Mouse (Mus musculus) lung, adult 18-20 months (tissue): ENCODE results near the gene Fto.

Experiments
- DNase-seq, 2 experiments: peaks; one replicate each; pipeline ENCODE4 v3.0.0; 2022; ENCODE audit warnings: mixed read lengths in 2 of 2

The Fto gene

DNA sequence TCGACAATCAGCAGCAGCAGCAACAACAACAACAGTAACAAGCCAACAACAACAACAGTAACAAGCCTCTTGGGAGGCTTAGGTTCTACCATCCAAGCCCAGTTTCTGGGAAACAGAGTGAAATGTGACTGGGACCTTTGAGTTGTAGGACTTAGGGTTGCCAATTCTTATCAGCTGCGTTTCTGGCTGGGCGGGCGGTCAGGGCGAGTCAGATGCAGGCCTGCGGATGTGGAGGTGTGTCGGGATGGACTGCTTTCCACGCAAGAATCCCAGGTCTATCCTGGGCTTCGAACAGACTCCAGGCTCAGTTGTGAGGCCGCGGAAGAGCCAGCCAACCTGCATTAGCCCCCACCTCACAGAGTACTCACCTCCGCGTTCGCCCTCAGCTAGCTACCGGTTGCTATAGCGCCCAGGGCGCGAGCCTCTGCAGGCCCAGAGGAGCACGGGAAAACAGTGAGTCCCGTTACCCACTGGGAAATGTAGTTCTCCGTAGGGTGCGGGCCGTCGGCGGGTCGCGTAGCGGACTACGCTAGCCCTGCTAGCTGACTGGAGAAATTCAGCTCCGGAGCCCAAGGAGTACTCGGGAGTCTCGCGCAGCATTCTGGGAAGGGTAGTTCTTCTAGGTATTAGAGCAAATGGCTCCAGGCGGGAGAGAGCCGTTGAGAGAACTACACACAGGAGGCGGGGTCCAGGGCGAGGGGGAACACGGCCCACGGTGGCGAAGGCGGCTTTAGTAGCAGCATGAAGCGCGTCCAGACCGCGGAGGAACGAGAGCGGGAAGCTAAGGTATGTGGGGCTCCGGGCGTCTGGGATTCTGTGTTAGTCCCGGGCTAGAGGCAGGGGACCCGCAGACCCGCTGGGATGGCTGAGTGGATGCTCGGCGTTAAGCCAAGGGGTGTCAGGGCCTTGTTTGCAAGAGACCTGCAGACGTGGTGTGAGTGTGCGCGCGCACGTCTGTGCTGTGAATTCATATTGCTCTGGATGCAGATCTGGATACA lies at the start of gene Fto, which contains the start of gene Rpgrip1l:
Gene Fto (plus strand): TSS at position 691 of the 998 bp plus-strand sequence.
Gene Rpgrip1l (minus strand): TSS at position 428 of the 998 bp plus-strand sequence.
- peak; percentile 98 to 99 for DNase-seq

DNA sequence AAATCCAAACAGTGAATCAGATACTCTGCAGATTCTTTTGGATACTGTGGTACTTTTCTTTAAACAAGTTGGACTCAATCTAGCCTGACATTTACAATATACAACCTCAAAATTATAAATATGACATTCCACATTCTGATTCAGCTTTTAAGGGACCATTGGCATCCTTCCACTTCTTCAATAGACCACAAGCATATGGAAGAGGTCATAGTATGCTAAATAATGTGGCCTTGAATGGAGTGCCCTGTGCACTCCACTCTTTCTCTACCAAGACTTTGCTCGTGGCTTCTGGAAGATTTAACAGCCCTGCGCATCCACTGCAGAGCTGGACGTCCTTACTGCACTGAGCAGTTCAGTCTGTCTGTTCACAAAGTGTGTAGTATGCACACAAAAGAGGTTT lies 49.4 kb upstream of the Fto start:
- no peak for DNase-seq

DNA sequence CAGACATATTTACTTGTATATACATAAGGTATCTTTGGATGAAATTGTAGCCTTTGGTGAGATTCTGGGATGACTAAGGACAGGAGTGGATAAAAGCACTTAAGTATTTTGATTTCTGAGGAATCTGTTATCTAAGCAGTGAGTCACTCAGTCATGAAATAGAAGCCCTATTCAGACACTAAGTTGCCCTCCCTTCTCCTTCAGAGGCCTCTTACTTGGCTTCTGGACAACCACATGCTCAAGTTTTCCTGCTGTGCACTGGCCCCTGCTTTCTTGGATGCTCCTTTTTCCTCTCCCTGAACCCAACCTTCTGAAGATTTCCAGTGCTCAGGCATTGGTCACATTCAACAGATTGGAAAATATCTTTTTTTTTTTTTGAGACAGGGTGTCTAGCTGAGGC lies 48.8 kb upstream of the Fto start:
- no peak for DNase-seq

DNA sequence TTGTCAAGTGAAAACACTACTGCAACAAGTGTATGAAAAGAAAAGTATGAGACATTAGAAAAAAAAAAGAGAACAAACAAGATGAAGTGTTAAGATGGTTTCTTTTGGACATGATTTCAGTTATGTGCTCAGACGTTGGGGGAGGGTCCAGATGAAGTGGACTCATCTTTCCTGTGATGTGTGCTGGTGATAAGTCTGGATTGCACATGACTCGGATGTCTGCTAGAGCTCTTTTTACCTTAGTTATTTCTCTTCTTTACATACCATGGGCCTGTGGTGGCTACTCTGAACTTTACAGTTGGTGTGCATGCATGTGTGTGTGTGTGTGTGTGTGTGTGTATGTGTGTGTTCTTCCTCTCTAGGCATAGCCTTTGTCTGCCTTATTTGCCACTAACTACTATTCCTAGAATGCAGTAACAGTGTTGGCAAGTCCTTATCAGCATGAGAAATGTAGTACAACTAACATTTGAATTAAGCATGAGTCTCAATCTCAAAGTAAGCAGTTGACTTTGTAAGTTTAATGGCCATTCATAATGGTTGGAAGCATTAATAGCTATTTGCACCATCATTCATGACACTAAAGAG lies 43.9 kb upstream of the Fto start:
- no peak for DNase-seq

DNA sequence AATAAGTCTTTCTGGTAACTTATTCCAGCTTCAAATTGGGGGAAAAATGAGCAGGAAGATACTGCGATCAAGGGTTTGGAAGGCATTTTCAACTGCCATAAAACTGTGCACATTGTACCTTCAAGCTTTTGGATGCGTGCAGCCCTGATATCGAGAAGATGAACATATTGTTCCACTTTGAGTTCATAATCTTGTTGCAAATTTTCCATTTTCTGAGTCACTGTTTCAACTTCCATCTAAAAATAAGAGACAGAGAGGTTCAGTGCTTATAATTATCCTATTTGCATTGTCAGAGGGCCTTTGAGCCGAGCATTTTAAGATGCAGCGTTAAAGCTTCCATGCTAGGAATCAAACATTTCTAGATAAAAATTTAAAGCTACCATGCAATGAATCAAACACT lies 39.8 kb upstream of the Fto start:
- DNase-seq: no peak

DNA sequence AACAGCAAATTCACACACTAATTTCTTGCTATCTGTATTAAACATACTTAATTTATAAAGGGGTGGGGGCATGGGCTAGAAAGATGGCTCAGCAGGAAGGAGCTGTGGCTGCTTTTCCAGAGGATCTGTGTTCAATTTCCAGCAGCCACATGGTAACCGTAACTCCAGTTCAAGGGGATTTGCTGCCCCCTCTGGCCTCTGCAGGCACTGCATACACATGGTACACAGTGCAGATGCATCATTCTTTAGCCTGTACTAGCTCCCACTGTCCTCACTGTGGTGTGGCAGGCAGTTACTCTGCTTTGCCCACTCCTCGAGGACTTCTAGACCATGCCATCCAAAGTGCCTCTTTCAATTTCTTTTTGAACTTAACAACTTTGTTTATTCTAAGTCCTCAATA lies 37.0 kb upstream of the Fto start:
- no peak for DNase-seq

DNA sequence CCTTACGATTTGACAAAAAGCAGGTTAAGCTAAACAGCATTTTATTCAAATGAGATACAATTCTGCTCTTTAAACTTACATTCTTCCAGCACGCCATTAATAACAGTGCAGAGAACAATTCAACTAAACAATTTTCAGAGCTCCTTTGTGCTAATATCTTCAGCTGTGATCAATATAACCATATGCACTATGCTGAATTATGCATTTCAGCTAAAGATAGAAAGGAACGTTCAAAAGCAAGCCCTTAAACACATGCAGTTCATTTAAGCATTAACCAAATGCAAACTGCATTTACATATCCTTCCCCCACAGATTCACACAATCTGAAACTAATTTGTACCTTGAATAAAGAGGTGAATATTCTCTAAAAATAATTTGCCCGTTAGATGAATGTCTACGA lies 35.3 kb upstream of the Fto start:
- no peak for DNase-seq

DNA sequence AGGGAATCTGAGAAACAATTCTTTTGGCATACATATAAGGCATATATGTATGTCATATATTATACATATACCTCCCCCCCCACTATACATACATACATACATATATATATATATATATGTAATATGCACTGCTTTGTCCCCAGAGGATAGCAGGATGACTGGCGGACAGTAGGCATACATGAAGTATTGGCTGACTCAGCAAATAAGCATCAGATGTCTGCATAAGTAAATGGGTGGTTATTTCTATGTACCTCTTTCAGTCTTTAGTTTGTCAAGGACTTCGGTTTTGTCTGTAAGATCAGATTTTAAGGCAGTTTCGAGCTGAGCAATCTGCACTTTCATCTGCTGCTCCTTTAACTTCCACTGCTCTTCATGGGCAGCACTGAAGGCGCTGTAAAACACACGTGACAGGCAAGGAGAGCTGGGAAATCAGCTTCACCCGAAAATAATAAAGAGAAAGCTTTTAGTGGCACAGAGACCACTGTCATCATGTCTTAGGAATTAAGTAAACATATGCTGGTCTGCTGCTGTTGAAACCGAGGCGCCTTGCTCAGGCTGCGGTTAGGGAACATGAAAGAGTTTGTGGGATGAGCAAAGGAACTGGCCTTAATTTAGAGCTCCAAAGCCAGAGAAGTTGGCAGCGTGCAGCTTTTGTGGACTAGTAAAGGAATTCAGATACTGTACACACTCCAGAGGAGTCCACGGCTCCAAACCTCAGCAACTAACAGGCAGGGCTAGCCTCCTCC lies 32.7 kb upstream of the Fto start:
- peak; percentile 12 to 36 for DNase-seq

DNA sequence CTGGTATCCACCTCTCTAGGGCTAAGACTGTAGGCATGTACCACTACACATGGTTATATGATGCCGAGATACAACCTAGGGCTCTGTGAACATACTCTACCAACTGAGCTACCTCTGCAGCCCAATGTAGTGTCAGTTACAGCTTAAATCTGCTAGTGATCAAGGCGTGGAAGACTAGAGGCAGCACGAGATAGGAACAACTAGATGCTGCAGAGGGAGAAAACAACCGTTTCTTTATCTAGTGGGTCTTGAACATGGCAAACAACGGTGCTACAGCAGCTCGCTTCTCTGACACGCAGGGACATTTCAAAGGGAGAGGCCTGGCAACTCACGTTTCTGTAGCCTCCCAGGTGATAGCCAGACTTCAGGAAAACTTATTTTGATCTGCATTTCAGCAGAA lies 31.8 kb upstream of the Fto start:
- DNase-seq: no peak

DNA sequence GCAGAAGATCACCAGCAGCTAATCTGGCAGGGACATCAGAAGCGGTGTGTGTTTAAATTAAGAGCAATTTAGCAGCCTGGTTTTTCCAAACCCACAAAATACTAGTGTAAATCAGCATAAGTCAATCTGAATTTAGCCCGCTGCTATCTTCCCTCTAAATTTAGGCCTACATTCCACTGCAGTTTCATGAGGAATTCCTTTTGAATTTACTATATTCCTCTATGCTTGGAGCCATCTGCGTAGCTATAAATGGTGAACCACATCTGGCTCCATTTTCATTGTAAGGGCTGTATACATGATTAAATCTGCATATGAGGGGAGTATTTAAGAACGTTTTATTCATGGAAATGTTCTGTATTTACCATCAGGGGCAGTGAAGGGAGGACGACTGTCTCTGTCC lies 30.7 kb upstream of the Fto start:
- DNase-seq: no peak

DNA sequence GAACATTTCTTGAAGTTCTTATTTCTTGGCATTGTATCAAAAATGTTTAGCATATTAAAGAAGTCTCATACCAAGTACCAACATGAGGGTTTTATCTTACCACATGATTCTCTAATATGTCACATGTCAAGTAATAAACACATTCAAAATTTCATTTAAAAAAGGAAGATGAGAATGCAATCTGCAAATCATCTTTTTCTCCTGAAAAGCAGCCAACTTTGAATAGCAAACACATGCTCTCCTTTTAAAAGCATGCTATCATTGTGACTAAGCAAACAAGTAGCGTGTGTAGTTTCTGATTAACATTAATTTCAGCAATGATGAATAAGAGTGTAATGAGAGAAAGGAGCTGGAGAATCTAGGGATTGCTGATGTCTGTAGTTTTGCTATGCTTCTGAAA lies 29.5 kb upstream of the Fto start:
- DNase-seq: no peak

DNA sequence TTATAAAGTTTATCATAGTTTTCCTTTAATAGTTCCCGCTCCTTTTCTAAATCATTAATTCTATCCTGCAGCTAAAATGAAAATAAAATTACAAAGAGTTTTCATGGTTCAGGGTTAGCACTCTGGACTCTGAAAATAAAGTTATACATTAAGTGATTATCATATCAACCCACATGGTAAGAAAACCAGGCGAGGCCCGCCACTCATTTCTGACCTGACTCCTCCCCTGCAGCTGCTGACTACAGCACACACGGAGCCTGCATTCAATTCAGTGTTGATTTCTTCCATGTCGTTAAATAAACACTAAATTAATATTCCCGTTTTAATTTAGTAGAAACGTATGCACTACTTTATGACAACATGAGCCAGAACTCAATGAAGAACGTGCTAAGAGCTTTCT lies 27.1 kb upstream of the Fto start:
- no peak for DNase-seq

DNA sequence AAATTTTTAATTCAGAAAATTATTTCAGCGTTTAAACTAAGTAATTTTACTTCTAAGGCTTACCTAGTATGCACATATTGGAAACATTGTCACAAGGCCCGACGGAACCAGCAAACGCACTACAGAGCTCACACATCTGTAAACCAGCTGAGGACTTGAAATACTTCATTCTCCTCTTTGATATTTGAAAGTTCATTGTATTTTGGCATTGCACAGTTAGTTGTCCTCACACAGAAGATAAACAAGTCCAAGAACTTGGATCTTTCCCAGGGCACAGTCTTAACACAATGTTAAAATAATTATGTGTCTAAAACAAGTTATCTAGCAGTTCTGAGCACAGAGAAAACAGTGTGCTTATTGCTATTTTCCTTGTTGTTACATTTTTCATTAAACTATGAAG lies 22.7 kb upstream of the Fto start:
- no peak for DNase-seq

DNA sequence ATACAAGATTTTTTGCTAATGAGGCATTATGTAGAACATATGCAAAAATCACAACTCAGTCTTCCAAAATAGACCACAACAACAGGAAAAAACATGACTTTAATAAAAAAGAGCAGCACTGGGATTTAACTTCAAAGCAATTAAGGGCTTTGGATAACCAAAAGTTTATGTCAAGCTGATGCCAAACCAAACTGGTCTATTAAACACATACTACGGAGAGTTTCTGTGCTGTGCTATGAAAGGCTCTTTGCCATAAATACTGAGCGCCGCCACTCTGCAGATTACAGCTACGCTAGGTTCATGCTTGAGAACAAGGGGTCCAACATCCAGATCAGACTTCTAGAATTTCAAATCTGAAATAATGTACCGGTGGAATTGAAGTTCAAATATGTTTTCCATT lies 17.5 kb upstream of the Fto start:
- DNase-seq: no peak

DNA sequence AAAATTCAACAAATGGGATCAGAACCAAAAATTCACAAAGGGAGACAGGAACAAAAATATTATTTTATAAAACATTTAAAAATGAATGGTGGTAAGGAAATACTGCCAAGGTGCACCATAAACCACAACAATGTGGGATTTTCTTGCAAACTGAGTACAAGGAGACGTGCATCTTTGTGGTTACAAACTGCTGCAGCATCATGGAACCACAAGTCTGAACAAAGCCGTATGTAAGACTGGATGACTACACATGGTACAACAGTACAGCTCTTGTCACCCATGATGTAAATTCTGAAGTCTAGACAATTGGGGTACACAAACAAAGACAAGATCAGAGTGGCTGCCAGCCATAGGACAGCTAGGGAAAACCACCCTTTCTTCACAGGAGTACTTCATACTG lies 14.7 kb upstream of the Fto start:
- no peak for DNase-seq

DNA sequence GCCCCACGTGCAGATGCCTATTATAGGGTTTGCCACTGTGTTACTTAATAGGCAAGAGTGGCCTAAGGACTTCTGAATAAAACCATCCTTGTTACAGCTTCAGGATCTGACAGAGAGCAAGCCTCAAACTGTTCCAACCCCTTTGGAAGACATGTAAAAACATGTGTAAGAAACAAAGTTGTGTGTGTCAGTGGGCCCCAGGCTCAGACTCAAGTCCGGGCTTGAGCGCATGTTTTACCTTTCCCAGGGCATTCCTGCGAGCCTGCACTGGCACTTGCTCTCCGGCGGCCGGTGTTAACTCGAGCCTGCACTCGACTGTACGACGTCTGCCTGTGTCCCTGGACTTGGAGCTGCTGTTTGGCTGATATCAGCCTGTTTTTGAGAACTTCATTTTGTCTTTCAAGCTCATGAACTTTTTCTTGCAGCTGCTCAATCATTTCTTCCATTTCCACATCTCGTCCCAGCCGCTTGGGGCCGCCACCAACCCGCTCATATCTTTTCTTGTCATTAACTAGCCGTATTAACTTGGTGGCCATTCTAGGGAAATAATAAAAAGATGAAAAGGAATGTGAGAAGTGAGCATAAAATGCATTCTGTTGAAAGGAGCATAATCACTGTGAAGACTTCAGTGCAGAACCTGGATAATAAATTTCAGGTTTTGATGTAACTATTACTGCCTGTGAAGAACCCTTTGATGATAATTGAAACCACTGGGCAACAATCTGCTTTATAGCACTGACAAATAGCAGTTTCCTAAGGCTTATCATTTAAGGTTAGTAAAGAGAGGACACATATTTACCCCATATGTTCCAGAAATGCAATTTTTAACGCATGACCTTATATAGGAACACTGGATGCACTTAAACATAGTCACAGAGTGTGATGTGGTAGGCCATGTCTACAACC lies 8.6 kb upstream of the Fto start:
- DNase-seq: no peak

DNA sequence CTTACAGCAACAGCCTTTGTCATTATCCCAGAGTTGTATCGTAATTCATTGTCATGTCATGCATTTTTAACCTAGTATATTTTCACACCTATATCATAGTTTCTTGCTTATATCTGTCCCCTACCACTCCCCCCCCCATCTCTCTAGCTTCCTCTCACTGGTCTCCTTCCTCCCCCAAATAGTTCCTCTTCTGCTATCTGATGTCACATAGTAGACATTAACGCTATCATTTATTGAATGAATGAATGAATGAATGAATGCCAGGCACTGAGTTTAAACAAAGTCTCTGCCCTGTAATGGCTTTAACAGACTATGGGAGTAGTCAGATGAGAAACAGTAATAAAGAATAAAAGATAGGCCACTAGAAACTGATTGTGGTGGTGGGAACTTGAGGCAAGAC lies 983 bp upstream of the Fto start:
- no peak for DNase-seq

DNA sequence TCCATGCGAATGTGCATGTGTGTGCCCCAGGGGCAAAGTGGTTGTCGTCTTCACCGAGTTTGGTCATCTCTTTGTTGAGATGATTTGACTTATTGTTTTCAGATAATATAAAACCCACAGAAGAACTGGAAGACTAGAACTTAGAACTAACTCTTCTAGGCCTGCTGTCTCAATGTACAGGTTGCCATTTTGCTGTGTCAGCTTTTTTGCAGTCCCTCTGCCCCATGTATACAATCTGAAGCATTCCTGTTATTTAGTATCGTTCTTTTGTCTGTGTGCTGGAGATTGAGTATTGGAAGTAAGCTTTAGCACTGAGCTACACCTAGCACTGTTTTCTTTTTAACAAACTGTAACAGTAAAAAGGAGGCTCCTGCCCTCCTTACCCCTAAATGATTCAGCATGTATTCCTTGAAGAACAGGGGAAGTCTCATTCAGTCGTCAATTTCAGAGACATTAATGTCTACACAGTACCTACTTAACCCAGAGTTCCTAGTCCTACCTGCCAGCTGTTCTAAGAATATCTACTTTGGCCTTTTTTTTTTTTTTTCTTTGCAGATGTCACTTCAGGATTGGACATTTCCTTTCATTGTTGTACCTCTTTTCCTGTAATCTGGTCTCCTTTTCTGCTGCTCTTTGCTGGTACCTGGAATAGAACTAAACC lies 4.4 kb downstream of the Fto start:
- no peak for DNase-seq

DNA sequence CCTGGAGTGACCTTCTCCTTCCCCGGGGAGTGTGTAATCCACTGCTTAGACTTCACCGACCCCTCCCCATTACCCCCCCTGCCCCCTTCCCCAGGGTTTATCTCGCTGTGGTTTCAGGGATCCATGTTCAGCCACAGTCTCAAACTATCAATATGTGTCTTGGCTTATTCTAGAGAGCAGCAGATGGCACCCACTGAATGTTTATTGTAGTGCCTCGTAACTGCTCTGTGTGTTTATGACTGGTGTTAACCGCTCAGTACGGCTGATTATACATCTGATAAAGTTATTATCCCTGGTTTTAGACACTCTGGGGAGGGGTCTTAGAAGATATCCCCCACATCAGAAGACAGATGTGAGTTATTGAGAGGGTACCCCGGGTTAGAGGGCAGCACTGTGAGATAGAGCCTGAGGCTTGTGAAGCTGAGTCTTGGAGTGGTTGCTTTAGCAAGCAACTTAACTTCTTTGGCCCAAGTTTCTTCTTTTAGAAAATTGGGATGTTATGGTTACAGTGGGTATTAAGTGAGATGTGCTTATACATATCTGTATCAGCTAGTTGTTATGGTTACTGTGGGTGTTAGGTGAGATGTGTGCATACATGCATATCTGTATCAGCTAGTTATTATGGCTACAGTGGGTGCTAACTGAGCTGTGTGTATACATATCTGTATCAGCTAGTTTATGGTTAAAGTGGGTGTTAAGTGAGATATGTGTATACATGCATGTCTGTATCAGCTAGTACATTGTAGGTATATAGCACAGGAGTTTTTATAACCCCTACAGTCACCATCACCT lies 5.8 kb downstream of the Fto start:
- DNase-seq: no peak

DNA sequence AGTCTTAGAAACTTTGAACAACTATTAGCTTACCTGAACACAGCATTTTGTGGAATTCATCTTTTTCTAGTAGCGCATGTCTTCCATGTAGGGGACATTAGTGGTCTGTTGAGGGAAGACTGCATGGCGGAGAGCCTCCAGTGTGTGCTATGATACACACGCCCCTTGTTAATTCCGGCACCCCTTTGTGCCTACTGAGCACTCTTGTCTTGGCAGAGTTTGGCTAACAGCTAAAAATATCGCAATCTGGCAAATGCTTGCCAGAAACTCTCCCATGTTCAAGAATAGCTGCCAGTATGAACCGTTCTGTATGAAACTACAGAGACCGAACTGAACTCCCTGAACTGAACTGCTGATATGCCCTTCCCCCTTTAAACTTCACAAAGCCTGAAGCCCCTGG lies 10.2 kb downstream of the Fto start:
- no peak for DNase-seq

DNA sequence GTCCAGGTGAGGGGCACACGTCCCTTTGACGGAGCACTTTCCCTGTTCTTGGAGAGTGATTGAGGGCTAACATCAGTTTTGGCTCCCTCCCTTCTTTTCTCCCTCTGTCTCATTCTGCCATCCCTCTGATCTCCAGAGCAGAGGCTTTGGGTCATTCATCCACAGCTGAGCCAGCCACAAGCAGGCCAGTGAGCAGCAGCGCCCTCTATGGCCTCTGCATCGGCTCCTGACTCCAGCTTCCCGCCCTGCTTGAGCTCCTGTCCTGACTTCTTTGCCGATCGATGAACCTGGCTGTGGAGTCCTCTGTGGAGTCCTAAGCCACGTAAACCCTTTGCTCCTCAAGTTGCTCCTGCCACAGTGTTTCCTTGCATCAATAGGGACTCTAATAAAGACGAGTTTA lies 10.9 kb downstream of the Fto start:
- no peak for DNase-seq
